Mouse (Mus musculus): ENCODE measurements around the gene Spink4.

Spink4 gene

DNA sequence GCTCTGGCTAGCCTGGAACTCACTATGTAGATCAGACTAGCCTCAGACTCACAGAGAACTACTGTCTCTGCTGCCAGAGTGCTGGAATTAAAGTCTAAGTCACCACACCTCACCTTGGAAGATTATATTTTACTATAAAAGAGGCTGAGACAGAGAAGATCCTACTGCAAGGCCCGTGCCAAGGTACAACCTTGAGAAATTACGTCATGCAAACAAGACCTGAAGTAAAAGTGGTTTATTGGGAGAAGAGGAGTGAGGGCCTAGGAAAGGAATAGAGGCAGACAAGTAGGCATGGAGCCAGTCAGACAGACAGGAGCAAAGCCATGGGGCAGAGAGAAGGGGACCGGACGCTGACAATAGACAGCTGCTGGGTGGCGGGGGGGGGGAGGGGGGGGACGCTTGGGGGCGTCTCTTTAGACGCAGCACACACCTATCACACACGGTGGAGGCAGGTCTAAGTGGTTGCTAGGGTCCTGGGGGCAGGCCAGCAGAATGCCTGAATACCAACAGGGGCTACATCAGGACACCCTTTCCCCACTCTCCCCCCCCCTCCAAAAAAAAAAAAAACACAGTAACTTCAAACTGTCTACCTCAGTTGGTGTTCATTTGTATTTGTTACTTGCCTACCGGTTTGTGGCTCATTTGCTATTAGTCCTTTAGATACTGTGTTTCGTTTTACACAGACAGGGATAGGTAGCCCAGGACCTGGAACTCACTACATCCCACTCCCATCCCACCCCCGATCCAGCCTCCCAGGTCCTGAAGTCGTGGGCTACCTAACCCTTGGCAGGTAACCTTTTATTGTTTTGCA, 50.1 kb downstream of the Spink4 start:
- peak; percentile 43 for DNase-seq

DNA sequence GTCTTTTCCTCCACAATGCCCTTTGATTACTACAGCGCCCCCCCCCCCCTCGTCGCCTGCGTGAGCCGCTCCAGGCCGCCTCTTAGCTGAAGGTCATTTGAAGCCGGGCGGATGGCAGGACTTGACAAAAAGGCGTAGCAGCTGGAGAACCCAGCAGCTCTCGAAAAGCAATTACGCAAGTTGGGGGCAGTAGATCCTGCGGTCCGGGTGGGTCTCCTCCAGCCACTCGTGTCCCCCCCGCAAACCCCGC, 50.7 kb downstream of the Spink4 start:
- no peak for DNase-seq

DNA sequence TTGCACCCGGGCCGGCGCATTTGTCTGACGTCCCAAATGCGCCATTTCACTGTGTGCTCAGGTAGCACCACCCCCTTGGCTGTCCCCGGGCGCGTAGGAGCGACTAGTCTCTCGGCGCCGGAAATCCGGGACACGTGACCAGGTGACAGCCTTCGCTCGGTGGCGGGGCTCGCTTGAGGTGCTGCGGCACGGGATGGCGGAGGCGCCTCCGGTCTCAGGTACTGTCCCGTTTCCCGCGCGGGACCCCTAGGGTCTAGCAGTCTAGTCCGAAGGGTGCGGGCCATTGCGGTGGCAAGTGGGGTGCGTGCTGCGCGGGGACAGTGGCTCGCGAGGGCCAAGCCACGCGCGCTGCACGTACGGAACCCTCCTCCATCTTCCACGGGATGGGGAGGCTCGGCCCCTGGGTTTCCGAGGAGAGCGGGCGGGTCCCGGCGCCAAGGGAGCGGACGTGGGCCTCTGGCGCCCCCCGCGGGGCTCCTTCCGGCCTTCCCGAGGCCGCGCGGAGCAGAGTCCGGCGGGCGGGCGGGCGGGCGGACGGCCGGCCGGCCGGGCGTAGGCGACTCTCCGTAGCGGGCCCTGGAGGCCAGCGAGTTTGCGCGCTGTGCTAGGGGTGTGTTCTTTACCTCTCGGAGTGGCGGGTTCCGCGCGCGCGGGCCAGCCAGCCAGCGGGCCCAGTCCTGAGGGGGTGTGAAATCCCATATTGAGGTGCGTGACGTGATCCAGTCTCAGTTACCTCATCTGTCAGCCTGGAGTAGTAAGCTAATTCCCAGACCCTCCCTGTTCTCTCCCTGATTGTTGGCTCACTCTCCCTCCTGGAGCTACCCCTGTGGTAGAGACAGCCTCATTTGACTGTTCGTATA, 51.2 kb downstream of the Spink4 start, which contains the start of gene Nfx1:
Gene Nfx1 (plus strand): TSS at position 65 of the 860 bp plus-strand sequence.
- peak; percentile 96 for DNase-seq

DNA sequence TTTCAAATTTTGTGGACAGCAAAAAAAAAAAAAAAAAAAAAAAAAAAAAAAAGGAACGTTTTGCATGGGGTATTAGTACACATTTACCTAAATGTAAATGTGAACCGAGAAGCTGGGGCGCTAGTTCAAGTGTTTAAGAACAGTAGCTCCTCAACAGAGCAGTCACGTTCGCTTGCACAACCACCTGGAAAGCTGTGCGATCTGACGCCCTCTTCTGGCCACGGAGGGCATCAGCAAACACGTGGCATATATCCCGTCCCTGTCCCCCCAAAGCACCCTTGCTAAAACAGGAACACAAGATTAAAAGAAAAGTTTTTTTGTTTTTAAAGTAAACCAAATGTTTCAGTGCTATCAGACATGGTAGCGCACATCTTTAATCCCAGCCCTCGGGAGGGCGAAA, 51.9 kb downstream of the Spink4 start:
- DNase-seq, result peak; percentile 36

DNA sequence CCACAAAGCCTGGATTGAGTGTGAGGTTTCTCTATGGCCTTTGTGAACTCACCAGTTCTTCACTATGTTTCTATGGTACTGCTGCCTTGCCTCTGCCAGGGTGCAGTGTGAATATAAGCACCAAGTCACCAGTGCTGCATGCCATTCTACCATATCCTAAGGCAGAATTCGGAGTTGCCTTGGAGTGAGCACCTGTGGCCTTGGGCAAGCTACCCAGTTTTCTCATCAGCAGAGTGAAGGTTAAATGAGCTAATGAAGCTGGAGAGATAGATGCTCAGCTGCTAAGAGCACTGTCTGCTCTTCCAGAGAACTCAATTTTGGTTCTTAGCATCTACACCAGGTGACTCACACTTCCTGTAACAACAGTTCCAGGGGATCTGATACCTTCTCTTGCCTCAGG, 54.2 kb downstream of the Spink4 start:
- DNase-seq, result no peak

DNA sequence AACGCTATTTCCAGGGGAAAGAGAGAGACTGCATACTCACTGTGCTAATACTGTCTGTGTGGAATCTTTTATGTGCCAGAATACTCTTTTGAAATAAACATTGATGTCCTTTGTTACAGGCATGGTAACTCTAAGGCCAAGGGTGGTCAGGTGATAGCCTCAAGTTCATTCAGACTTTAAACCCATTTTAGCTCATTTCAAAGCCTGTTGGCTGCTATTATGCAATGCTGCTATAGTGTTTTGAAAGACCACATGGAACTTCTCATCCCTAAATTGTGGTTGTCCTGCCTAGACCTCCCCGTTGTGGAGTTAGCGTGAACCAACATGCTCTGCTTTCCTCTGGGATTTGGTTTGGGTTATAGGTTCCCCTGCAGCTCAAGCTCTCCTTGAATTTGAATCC, 55.8 kb downstream of the Spink4 start:
- no peak for DNase-seq

DNA sequence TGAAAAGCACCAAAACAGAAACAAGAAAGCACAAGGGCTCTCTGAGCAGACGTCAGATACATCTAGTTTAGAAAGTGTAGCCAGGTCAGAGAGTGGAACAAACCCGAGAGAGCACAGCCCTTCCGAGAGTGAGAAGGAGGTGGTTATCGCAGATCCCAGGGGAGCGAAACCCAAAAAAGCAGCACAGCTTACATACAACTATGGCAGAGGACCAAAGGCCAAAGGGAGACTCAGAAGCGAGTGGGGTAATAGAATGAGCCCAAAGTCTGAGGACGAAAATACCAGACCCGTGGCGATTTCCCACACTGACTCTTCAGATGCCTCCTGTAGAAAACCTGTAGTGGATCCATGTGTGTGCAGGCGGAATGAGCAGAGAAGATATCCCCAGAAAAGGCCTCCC, 56.8 kb downstream of the Spink4 start:
- no peak for DNase-seq

DNA sequence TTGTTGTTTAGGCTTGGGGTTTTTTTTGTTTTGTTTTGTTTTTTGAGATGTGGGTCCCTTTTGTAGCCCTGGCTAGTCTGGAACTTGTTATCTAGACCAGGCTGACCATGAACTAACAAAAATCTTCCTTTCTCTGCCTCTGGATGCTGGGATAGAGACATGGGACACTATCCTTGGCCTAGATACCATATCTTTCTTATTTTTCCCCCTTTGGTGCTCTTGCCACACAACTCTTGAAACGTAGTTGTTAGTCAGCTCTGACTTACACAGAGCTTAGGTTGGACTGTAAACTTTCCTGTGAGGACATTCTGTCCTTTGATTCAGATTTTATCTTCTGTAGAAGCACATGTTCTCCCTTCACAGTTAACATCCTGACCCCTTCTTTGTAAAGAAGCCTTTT, 59.6 kb downstream of the Spink4 start:
- no peak for DNase-seq
